Mouse (Mus musculus): ENCODE data around the gene Klhdc9. TPM values are rescaled to one million over a fixed set of nuclear protein-coding genes. Genes with fewer than 3 reads are reported as not detected.

The Klhdc9 gene
- 1.3 TPM in 2 replicates for polyA plus RNA-seq (2012)

DNA sequence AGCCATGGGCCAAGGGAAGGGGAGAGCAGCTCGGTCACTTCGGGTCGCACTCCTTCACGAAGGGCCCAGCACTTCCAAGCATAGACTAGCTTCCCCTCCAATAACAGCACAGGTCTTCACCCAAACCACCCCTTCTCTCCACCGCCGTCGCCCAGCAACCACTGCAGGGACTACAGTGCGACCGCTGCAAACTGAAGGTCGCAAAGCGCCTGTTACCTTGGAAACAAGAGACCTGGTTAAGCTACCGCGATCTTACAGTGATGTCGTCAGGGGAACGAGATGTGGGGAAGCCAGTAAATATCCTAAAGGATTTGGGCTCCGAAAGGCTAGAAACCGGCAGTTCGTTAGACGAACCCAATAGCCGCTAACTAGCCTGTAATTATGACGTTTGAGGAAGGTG lies at the start of gene Klhdc9:
Gene Klhdc9, minus strand, starts transcription at position 143 of the 400 bp plus-strand sequence.

DNA sequence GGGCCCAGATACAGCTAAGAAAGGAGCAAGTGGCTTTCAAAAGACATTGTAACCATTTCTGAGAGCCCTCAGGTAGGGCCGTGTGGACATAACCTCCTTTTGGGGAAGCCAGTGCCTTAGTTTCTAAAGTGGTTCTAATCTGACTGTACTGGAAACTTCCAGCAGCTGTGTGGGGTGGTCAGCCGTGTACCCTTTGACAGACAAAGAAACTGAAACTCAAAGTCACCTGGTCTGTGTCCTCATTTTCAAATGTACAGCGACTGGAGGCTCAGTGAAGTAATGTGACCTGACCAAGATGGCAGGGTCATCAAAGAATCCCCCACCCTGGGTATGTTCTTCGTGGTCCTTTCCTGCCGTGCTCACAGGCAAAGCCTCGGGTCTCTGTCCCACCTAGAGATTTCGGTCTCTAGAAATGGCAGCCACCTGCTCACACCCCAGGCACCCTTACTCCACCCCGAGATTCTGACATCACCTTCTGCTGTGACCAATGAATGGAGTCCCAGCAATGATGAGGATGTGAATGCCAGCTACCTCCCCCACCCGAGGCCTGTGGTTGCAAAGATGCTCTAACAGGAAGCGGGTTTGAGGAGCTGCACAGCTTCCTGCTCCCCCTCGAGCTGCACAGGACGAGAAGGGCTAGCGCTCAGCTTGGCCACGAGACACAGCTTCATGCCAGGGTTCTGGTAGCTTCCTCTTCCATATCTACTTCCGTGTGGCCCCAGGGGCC lies 27.9 kb upstream of the Klhdc9 start, which contains the start of gene Arhgap30:
Gene Arhgap30, plus strand, starts transcription at position 579 of the 727 bp plus-strand sequence.

DNA sequence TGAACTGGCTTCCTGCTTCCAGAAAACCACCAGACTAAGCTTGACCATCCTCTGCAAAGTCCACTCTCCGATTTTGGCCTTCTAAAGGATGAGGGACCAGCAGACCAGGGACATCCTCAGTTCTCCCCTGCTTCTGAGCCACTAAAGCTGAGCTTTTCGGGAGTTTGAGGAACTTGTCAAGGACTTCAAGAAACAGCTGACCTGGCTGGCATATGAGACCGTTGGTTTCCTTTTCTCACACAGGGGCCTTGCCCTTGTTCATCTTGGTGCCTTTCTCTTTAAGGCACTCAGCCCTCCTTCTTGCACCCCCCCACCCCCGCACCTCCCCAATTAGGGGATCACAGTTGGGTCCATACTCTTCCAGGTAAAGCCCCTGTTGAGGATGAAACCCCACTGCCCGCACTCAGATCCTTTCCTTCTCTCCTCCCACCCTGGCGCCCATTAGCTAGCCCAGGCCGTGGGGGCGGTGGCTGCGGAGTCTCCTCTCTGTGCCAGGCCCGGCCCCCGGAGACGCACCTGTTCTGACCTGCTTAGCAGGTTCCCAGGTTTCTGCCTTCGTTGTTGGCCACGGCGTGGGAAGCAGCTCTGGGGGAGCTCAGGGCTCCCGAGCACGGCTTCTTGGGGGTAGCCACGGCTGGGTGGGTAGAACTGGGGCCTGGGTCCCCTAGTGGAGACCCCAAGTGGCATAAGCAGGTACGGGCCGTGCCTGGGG lies 9.4 kb upstream of the Klhdc9 start, which contains the start of gene Nectin4:
Gene Nectin4, plus strand, starts transcription at position 255 of the 712 bp plus-strand sequence.

DNA sequence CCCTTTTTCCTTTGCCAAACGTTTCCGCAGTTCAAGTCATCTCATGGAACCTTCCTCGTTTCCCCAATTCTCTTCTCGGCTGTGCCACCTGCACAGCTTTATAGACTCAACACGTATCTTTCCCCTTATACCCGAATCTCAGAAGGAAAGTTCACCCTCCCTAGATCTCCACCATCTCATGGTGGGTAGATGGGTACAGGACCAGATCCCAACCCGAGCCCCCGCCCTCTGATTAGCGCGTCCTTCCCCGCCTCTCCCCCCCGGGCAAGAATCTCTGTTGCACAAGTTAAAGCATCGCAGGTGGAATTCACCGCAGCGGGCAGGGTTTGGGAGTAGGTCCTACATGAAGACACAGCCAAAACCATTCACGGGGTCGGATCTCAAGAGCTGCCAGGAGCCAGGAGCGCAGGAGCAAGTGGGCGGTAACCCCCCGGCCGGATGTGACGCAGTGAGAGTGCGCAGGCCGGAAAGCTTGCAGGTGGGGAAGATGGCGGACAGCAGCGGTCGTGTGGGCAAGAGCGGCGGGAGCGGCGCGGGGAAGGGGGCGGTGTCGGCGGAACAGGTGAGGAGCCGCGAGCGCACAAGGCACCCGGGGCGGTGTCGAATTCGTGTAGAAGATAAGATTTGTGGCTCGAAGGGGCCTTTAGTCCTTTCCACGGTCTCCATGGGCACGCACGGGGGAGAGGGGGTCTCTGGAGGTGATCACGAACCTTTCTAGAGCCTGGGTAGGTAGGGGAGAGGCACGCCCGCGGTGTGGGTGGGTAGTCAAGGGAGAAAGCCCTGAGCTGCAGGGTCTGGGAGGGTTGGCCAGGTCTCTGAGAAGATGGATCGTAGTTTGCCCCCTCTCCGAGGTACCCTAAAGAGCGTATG lies 15.1 kb downstream of the Klhdc9 start, which contains the start of the genes Nit1 and Pfdn2:
Gene Nit1, minus strand, starts transcription at position 422 of the 870 bp plus-strand sequence.
Gene Pfdn2, plus strand, starts transcription at position 446 of the 870 bp plus-strand sequence.

DNA sequence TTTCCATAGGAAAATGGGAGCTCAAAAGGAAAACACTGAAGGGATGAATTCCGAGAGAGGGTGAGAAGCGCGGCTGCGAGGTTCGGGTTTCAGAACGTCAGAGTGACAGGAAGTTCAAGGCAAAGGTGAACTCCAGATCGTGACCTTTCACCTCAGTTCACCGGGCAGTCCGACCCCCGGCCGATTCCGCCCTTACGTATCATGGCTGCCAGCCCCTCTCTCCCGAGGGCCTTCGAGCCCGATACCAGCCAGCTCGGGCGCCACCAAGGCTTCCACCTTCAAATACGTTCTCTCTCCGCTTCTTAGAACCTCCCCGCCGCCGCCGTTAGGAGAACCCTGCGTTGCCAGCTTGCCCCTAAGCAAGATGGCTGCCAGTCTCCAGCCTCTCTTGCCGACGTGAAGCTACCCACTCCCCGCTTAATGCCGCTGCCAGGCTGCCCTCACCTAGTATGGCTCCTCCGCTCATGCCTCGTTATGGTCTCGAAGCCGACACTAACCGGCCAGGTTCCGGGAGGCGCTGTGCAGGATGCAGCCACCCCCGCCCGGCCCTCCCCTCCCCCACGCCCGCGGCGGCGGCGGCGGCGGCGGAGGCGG lies 31.7 kb downstream of the Klhdc9 start, which contains the start of gene Dedd:
Gene Dedd, plus strand, starts transcription at position 307 of the 594 bp plus-strand sequence.

Other genes with a start within 250 kb of the Klhdc9 start
- 1.6 and 2.2 TPM in 2 replicates for gene Cfap126, start 246.9 kb downstream of the Klhdc9 start, polyA plus RNA-seq (2012)
- 115 and 119 TPM in 2 replicates for gene Sdhc, start 210.2 kb downstream of the Klhdc9 start, polyA plus RNA-seq (2012)
- 0.57 and 1.1 TPM in 2 replicates for gene Mpz, start 210.1 kb downstream of the Klhdc9 start, polyA plus RNA-seq (2012)
- gene Pcp4l1, start 164.5 kb downstream of the Klhdc9 start, polyA plus RNA-seq (2012), result 23.7 and 26.5 TPM in 2 replicates
- not detected in 2 replicates for gene Nr1i3, start 146.8 kb downstream of the Klhdc9 start, polyA plus RNA-seq (2012)
- 43.3 and 43.4 TPM in 2 replicates for gene Tomm40l, start 138.3 kb downstream of the Klhdc9 start, polyA plus RNA-seq (2012)
- 0.48 TPM in 1 of 2 replicates, not detected in the other for gene Apoa2, start 135.7 kb downstream of the Klhdc9 start, polyA plus RNA-seq (2012)
- gene Fcer1g, start 126.4 kb downstream of the Klhdc9 start, polyA plus RNA-seq (2012), result 50.5 and 65.4 TPM in 2 replicates
- 0.05 TPM in 1 of 2 replicates, not detected in the other for gene Adamts4, start 110.4 kb downstream of the Klhdc9 start, polyA plus RNA-seq (2012)
- gene Ndufs2, start 109.4 kb downstream of the Klhdc9 start, polyA plus RNA-seq (2012), result 141 and 145 TPM in 2 replicates
- 70.2 and 71.4 TPM in 2 replicates for gene B4galt3, start 90.5 kb downstream of the Klhdc9 start, polyA plus RNA-seq (2012)
- gene Ppox, start 79.6 kb downstream of the Klhdc9 start, polyA plus RNA-seq (2012), result 39.0 and 42.4 TPM in 2 replicates
- 63.4 and 66.2 TPM in 2 replicates for gene Usp21, start 72.8 kb downstream of the Klhdc9 start, polyA plus RNA-seq (2012)
- 92.0 and 102 TPM in 2 replicates for gene Ufc1, start 65.8 kb downstream of the Klhdc9 start, polyA plus RNA-seq (2012)
- 23.1 and 24.6 TPM in 2 replicates for gene Dedd, start 31.7 kb downstream of the Klhdc9 start, polyA plus RNA-seq (2012)
- 6.6 and 8.1 TPM in 2 replicates for gene Nit1, start 15.2 kb downstream of the Klhdc9 start, polyA plus RNA-seq (2012)
- gene Pfdn2, start 15.1 kb downstream of the Klhdc9 start, polyA plus RNA-seq (2012), result 13.9 and 17.7 TPM in 2 replicates
- 1.4 and 1.7 TPM in 2 replicates for gene Nectin4, start 9.3 kb upstream of the Klhdc9 start, polyA plus RNA-seq (2012)
- 46.5 and 48.6 TPM in 2 replicates for gene Arhgap30, start 28.2 kb upstream of the Klhdc9 start, polyA plus RNA-seq (2012)
- 66.3 and 74.1 TPM in 2 replicates for gene Usf1, start 50.5 kb upstream of the Klhdc9 start, polyA plus RNA-seq (2012)
- 0.48 and 0.52 TPM in 2 replicates for gene Tstd1, start 58.1 kb upstream of the Klhdc9 start, polyA plus RNA-seq (2012)
- 2.6 and 2.9 TPM in 2 replicates for gene F11r, start 76.7 kb upstream of the Klhdc9 start, polyA plus RNA-seq (2012)
- gene Alyref2, start 142.7 kb upstream of the Klhdc9 start, polyA plus RNA-seq (2012), result 11.7 and 14.4 TPM in 2 replicates
- gene Itln1, start 174.5 kb upstream of the Klhdc9 start, polyA plus RNA-seq (2012), result not detected in 2 replicates
- 0.43 TPM in 2 replicates for gene Cd244a, start 198.4 kb upstream of the Klhdc9 start, polyA plus RNA-seq (2012)
- gene Ly9, start 246.6 kb upstream of the Klhdc9 start, polyA plus RNA-seq (2012), result 4.5 TPM in 2 replicates